Mouse (Mus musculus): ENCODE results near the gene Khdc1a.

DNA sequence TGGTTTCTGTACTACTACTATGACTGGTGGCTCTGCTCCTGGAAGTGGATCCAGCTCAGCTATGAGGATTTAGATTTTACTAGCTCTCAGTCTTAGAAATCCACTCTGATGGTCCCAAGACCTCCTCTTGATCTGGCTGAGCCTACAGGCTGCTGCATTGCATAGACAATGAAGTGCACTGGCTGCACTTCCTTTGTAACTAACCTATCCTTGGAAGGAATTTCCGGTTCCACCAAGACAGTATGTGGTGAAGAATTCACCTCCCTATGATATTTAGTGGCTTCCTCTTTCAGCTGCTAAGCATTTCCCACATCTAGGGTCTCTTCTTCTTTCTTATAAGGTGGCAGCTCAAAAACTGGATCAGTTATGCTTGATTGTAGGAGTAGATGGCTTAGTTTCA is 24.8 kb upstream of the Khdc1a start:
- TF ChIP-seq MYOD1 (IDR thresholded peaks at IDR 0.05; ENCODE audit: control insufficient read depth in 1 of 3, insufficient read length in 2 of 3, low read depth in 2 of 3) (no peak), CEBPB (IDR thresholded peaks at IDR 0.05; ENCODE audit: insufficient read depth, poor library complexity, severe bottlenecking) (no peak), POLR2A (IDR thresholded peaks at IDR 0.05; ENCODE audit: insufficient read length, low read depth) (no peak)
